Mouse (Mus musculus): ENCODE data around the gene Pax2. TPM values are rescaled to one million over a fixed set of nuclear protein-coding genes. Genes with fewer than 3 reads are reported as not detected.

The Pax2 gene
- total RNA-seq (2023): not detected

DNA sequence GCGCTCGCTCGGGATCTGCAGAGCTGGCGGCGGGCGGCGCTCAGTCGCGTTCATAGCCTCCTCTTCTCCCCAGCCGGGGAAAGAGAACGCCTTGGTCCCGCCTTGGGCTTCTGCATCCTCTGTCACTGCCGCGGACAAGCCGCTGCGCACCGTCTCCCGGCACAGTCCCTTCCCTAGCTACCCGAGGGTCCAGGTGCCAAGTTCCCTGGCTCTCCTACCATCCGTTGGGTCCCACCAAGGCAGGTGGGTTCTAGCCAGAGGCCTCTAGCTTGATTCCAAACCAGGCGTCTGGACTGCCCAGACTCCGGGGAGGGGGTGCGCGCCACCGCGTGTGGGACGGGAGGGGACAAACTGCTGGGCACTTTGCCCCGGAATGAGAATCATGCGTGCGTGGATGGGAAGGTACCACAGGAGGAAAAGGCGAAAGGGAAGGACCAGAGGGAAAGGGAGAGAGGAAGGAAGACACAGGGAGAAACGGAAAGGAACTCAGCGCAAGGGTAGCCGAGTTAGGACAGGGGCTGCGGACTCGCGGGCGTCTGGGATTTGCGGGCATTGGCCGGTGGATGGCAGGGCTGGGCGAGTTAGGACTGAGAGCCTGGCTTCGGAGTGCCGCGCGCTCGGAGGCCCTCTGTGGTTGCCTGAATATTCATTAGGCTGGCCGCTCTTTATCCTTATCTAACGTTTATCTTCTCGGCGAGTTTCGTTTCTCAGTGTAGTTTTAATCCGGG is at the start of gene Pax2:
Gene Pax2, plus strand, starts transcription at position 353 of the 728 bp plus-strand sequence.

Other genes starting within 250 kb of the Pax2 start
- 2.8 TPM for gene Sec31b, start 210.2 kb upstream of the Pax2 start, total RNA-seq (2023)
- gene Gm20538, start 203.2 kb upstream of the Pax2 start, total RNA-seq (2023): not detected
- 98.9 TPM for gene Ndufb8, start 200.6 kb upstream of the Pax2 start, total RNA-seq (2023)
- 48.0 TPM for gene Hif1an, start 193.2 kb upstream of the Pax2 start, total RNA-seq (2023)
- 39.5 TPM for gene Slf2, start 175.1 kb downstream of the Pax2 start, total RNA-seq (2023)
- gene Sema4g, start 233.1 kb downstream of the Pax2 start, total RNA-seq (2023): 1.5 TPM
- gene Twnk, start 249.6 kb downstream of the Pax2 start, total RNA-seq (2023): 12.6 TPM

Measured in CD8-positive naive resting alpha-beta T cell, adult 57 days (primary cell).